Mouse (Mus musculus) cerebellum, postnatal 10 days (tissue): Measurements from ENCODE around the gene Hacl1.

ENCODE experiments used
- DNase-seq, 2 experiments: peaks; one replicate each; pipeline ENCODE4 v3.0.0; 2021; ENCODE audit warnings: mixed read lengths in 2 of 2

Hacl1 gene

DNA sequence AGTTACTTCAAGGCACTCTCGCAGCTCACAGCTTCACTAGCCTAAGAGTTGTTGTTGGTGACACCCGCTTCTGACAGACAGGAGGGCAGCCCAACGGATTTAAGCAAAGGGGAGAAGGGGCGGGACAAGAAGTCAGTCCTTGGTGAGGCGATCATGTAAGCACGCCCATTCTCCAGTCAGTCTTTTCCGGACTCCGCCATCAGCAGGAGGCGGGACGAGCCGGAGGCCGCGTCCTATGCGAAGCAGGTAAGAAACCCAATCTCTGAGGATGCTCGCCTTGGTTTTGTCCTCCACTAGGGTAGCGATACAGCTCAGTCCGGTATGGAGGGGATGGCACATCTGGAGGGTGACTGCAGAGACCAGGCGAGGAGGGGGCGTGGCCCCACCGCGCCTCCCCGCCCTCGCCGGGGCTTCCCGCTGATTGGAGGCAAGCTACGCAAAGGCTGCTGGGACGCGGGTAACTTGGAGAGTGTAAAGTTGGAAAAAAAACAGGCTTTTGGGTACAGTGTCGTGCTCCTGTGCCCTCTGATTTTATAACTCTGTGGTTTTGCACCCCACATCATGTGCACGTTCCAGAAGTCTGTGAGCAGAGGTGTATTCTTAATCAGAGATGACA is at the start of gene Hacl1, which contains the start of gene Btd:
Gene Hacl1 (minus strand): TSS at position 397 of the 616 bp plus-strand sequence.
Gene Btd (plus strand): TSS at position 139 of the 616 bp plus-strand sequence.
- peak; percentile 86 to 89 for DNase-seq

GRCm38 (mm10) chr14:31686231-31686630 is 45.1 kb upstream of the Hacl1 start:
- DNase-seq: no peak

DNA sequence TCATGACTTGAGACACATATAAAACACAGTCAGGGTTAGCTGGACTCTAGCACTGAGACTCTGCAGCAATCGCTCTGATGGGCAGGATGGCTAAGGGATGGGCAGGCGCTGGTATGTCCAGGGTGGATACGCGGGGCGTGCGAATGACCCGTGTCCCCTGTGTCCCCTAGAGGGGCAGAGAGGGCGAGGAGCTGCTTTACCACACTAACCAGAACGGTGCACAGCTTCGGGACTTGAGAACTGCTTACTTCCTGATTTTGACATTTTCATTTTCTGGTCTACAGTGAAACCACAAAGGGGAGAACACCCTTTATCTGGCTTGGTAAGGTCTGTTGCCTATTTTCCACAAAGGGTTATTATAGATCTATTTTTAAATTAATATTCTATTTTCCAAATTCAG is 44.6 kb upstream of the Hacl1 start:
- DNase-seq: no peak

DNA sequence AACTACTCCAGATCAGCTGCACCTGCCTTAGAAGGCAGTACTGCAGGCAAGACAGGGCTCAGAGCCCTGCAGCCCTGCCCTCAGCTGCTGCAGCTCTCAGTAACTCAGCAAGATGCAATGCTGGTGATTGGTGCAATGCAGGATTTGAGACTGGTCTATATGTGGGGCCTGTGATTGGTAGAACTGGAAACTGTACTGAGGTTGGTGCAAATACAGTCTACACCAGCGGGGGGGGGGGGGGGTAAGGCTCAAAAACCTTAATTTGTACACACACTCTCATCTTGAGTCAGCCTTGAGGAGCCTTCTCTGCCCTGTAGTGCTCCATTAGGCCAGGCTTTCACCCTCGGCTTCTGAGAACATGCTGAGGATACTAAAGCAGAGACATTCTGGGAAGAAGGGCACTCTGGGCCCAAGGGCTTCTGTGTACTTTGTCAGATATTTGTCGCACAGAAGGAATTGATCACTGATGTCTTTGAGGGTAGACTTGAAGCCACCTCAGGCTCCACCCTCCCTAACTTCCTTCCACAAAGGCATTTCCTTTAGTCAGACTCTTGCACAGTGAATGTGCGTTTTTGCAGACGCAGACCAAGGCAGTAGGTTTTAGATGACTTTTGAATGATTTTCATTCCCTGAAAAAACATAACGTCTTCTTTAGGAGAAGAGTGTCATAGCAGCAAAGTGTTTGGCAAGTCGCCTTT is 43.4 kb upstream of the Hacl1 start:
- no peak for DNase-seq

DNA sequence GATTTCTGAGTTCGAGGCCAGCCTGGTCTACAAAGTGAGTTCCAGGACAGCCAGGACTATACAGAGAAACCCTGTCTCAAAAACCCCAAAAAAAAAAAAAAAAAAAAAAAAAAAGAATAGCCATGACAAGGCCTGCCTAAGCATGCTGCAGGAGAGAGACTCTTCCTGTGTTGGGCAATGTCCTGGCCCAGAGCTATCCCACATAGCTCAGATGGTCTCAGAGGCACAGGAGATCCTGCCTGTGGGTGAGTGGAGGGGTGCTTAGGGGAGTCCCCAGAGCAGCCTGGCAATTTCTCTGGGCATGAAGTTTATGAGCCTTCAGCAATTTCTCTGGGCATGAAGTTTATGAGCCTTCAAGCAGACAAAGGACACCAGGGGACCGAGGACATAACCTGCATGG is 42.5 kb upstream of the Hacl1 start:
- DNase-seq: no peak

DNA sequence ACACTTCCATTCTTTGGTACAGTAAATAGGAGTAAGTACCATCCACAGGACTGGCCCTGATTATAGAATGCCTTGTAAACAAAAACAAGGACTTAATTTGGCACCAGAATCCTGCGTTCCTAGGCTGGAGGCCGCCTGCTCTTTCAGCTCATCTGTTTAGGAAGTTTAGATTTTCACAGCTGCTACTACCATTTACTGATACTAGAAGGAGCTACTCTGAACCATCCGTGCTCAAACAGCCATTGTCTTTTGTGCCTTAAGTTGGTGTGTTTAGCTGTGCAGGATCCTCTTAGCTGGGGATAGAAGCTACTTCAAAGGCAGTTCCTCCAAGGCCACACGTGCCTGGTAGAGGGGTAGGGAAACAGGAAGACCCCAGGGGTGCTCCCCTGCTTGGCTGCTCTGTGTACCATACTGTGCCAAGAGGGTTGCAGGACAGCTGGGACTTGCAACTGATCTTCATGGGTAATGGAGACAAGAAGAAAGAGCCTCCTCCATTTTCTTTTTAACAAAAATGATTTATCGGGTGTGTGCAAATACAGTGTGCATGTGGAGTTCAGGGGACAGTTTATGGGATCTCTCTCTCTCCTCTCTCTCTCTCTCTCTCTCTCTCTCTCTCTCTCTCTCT is 41.0 kb upstream of the Hacl1 start:
- DNase-seq: no peak

- DNase-seq: no peak
Observed at GRCm38 (mm10) chr14:31681291-31681690, 40.2 kb upstream of the Hacl1 start.

DNA sequence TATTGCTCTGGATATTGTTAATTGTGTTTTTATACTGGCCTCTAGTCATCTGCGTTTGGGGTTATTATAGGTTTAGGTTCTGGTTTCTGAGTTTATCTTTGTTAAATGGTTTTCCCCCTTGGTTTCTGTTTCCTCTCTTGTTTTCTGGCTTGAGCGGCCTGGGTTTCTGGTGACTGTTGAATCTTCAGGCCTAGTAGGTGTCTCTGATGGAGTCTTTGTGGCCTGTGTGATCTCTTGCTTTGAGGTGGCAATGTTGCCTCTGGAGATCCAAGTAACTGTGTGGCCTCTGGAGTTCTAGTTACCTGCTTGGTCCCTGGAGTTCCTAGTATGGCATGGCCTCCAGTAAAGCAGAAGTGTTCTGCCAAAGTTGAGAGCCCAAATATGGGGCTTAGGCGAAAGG is 39.6 kb upstream of the Hacl1 start:
- no peak for DNase-seq

DNA sequence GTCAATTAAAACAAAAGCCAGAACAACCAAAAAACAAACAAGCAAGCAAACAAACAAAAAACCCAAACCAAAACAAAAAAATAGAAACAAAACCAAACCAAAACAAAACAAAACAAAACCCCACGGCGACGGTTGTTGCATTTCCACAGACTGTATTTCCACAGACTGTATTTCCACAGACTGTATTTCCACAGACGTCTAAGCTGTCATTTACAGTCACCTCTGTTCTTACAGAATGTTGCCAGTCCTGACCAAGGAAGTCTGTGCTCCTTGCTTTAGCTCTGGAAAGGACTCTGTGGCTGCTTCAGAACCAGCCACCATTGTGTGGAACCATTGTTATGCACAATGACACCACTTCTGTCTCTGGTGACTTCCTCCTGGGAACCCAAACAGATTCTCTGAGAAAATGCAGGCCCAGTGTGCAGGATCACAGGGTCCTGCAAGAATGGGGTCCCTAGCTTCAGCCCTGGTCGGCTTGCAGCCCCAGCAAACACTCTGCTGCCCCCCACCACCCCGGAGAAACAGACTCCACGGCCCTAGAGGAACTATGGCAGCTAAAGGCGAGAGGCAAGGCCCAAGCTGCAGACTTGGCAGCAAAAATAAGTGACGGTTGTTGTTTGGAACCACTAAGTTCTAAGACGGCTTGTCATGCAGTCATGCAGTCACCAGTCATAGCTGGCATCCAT is 30.7 kb upstream of the Hacl1 start:
- DNase-seq: no peak

DNA sequence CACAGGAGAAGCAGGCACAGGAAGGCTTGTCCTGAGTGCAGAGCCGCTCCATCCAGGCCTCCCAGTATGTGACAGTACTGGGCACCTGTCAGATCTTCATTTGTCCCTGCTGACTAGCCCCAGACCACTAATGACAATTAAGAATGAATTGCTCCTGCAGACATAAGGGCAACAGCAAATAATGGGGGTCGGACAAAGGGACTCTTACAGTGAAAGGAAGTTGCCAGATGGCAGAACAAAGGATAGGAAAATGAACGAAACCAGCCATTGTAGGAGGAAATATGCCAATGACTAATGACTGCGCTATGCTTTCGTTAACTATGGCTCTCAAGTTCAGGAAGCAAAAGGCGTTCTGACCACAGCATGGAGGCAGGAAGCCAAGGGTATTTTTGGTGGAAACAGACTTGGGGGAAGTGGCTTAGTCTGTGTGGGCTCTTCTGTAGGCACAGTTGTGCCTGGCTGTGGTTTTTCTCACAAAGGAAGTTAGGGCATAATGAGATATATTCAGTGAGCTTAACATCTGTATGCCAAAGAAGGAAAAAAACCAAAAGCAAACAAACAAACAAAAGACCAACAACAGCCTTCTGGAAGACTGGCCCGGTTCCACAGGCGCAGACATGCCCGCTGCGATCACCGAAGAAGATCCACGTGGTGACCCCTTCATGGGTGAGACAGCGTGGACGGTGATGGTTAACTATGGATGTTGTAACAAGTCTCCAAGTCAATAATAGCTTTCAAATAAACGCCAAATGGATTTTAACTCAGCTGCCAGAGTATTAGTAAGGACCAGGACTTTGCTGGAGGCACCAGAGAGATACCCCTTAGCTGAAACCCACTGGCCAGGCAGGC is 28.8 kb upstream of the Hacl1 start:
- DNase-seq: peak; percentile 38 to 54

DNA sequence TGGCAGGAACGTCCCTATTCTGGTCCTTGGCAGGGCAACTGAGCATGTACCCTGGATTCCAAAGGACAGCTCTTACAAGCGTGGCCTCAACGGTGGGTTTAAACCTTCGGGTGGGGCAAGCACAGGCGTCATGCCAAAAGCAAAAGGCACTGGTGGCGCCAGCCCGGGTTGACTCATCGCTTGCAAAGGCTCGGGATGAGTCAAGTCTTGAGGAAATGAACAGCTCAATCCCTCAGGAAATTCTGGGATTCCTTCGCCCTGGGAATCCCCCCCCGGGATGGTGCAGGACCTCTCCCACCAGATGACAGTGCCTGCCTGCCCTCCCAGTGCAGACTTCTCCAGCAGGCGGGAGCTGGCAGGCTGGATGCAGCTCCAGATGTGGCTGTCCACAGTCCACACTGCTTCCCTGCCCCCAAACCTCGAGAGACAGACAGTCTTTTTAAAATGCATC is 28.1 kb upstream of the Hacl1 start:
- peak; percentile 61 to 71 for DNase-seq

- DNase-seq: no peak
Observed at GRCm38 (mm10) chr14:31668326-31668725, 27.2 kb upstream of the Hacl1 start.

- DNase-seq: no peak
Observed at GRCm38 (mm10) chr14:31667741-31668140, 26.7 kb upstream of the Hacl1 start.

GRCm38 (mm10) chr14:31666931-31667705 is 26.0 kb upstream of the Hacl1 start:
- no peak for DNase-seq

- no peak for DNase-seq
Observed at GRCm38 (mm10) chr14:31665566-31665940, 24.5 kb upstream of the Hacl1 start.

- DNase-seq: no peak
Observed at GRCm38 (mm10) chr14:31664903-31665565, 23.9 kb upstream of the Hacl1 start.

- DNase-seq: peak in 1 of 2 experiments; percentile 53
Observed at GRCm38 (mm10) chr14:31664100-31664902, 23.2 kb upstream of the Hacl1 start.

- peak in 1 of 2 experiments; percentile 4 for DNase-seq
Observed at GRCm38 (mm10) chr14:31663376-31664099, 22.5 kb upstream of the Hacl1 start.

DNA sequence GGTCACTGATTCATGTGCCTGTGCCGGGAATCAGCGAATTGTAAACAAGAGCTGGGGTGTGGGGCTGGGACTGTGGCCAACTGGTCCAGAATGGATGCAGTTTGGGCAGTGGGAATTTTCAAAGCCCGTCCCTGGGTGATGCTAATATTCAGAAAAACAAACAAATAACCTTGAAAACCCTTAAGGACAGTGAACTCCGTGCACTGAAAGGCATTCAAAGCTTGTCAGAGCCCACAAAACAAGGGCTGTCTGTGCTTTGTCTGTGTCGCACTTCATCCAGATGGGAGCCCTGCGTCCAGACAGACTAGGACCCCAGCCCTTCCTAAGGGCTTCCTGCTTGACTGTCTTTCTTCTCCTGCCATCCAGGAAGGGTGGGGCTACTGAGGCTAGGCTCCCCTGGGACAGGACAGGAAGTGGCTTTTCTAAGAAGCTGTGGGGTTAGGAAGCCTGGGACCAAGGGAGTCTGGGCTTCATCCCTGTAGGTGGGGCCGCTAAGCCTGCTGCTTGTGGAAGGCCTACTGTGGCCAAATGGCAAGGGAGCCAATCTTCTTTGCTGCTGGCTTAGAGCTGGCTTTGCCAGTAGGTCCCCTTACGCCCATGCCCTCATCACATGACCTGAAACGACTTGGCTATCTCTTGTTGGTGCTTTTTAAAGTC is 21.6 kb upstream of the Hacl1 start:
- DNase-seq: peak; percentile 72 to 86
